In the genomic region with DNA sequence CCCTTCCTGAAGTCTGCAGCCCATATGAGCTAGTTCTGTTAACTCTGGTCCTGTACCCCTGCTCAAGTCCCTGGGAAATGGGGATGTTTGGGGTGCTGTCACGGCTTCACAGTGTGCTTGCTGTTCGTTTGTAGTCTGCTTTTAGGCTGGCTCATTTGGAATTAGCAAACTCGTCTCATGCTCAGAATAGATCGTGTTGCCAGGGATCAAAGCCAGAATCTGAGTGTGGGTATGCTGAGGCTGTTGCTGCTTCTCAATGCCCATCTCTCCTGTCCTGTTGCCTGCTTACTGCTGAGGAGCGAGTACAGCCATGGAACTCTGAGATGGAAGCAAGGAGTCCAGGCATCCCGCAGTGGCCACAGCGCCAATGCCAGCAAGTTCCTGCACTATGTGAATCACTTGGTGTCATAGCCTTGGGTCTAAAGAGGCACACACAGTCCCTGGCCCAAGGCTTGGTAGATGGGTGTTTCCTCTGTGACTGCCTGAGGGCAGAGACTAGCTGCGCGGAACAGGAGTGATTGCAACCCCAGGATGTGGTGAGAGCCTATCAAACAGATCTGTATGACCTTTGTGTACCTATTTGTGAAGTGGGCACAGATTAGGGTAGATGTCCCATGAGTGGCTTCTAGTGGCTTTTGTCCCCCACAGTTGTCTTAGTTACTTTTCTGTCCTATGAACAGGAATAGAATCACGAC, we compare ENCODE assay signal across 16 mouse cellular contexts. TPM values are rescaled to one million over a fixed set of nuclear protein-coding genes. Genes with fewer than 3 reads are reported as not detected.
DNase-seq lines count a peak whose midpoint lies in the region; ATAC-seq lines count a peak whose summit lies in the region.
"Had no signal": no experiment of that assay in that cellular context is flagged by ENCODE, and none has a peak within 500 bp of the region (broad histone marks: within the 10 kb centered on the region; RNA-seq: fewer than 3 reads in every experiment).

No protein-coding gene starts in this region.

- DNase-seq in adrenal gland, adult 2 months: peak; percentile 66
- DNase-seq in adrenal gland, adult 8-10 months: no peak
- peak; percentile 67 for DNase-seq in layer of hippocampus, adult 9-11 months
- no peak for DNase-seq in layer of hippocampus, postnatal 36 days
- DNase-seq in CD4-positive helper T cell, adult 2 months (ENCODE audit: low read depth, low spot score): peak; percentile 85
- peak; percentile 90 for DNase-seq in induced T-regulatory cell, adult 2 months (ENCODE audit: low read depth)
- DNase-seq: heart, adult 2 months; heart, postnatal 14 days; liver, postnatal 0 days; right cerebral cortex, adult 18-20 months had no signal

- no peak overlapping the region for H3K4me3 ChIP-seq in kidney, embryonic 14.5 days (ENCODE audit: low read length)
- H3K4me3 ChIP-seq in heart, embryonic 11.5 days (ENCODE audit: low read depth, low read length): no peak overlapping the region
- H3K4me3 ChIP-seq: embryonic facial prominence, embryonic 13.5 days; heart, adult 2 months; limb, embryonic 12.5 days had no signal

- H3K4me1 ChIP-seq in kidney, embryonic 14.5 days (ENCODE audit: control insufficient read depth, insufficient read depth, low read length): peaks cover 19% of the 10 kb centered on the region
- peaks cover 17% of the 10 kb centered on the region for H3K4me1 ChIP-seq in heart, embryonic 11.5 days (ENCODE audit: control insufficient read depth, insufficient read depth, low read length)

- no peak overlapping the region for H3K9ac ChIP-seq in kidney, embryonic 14.5 days (ENCODE audit: low read depth, low read length)
- H3K9ac ChIP-seq in heart, embryonic 11.5 days (ENCODE audit: low read depth, low read length): no peak overlapping the region
- H3K9ac ChIP-seq: embryonic facial prominence, embryonic 13.5 days; limb, embryonic 12.5 days; liver, postnatal 0 days had no signal

- H3K36me3 ChIP-seq in kidney, embryonic 14.5 days (ENCODE audit: control insufficient read depth, insufficient read depth, low read length): no peaks in the 10 kb centered on the region
- no peaks in the 10 kb centered on the region for H3K36me3 ChIP-seq in heart, embryonic 11.5 days (ENCODE audit: control insufficient read depth, insufficient read depth, low read length)

- no peak overlapping the region for H3K4me2 ChIP-seq in kidney, embryonic 14.5 days (replicated peaks; ENCODE audit: low read depth, low read length)
- no peak overlapping the region for H3K4me2 ChIP-seq in heart, embryonic 11.5 days
- H3K4me2 ChIP-seq: embryonic facial prominence, embryonic 13.5 days; limb, embryonic 12.5 days had no signal

- 90% methylated on average over 10 of the region's 10 CpGs for WGBS in kidney, embryonic 14.5 days
- WGBS in heart, embryonic 11.5 days (ENCODE audit: insufficient replicate concordance): 88% methylated on average over 10 of the region's 10 CpGs

- no peaks in the 10 kb centered on the region for H3K27me3 ChIP-seq in kidney, embryonic 14.5 days (ENCODE audit: control insufficient read depth, insufficient read depth, low read length)
- no peaks in the 10 kb centered on the region for H3K27me3 ChIP-seq in heart, embryonic 11.5 days (ENCODE audit: control insufficient read depth, insufficient read depth, low read length)
- H3K27me3 ChIP-seq: embryonic facial prominence, embryonic 13.5 days; limb, embryonic 12.5 days had no signal

- no peak for ATAC-seq in kidney, embryonic 14.5 days (ENCODE audit: low FRiP score, low TSS enrichment)
- ATAC-seq in heart, embryonic 11.5 days (replicated peaks; ENCODE audit: insufficient number of reproducible peaks, low FRiP score, low TSS enrichment): no peak
- ATAC-seq: hindbrain, postnatal 0 days; liver, postnatal 0 days had no signal

- no peaks in the 10 kb centered on the region for H3K9me3 ChIP-seq in kidney, embryonic 14.5 days (ENCODE audit: control insufficient read depth, low read length)
- no peaks in the 10 kb centered on the region for H3K9me3 ChIP-seq in heart, embryonic 11.5 days (replicated peaks; ENCODE audit: control insufficient read depth, low read length)
- H3K9me3 ChIP-seq: embryonic facial prominence, embryonic 13.5 days; limb, embryonic 12.5 days had no signal

- no peak overlapping the region for H3K27ac ChIP-seq in kidney, embryonic 14.5 days (ENCODE audit: low read depth, low read length)
- H3K27ac ChIP-seq in heart, embryonic 11.5 days (ENCODE audit: low read depth, low read length): no peak overlapping the region
- H3K27ac ChIP-seq: embryonic facial prominence, embryonic 13.5 days; heart, adult 2 months; hindbrain, postnatal 0 days; limb, embryonic 12.5 days; macrophage had no signal

RNA-seq across cellular contexts. Expression of a gene that starts 44.3 kb away (rescaled TPM):
- total RNA-seq in adrenal gland, adult 2 months (2021): 10 to 100 TPM; 46.9 to 64.0 TPM
- 11.1 and 11.4 TPM in 2 replicates for polyA plus RNA-seq in adrenal gland, adult 2 months (2012; rRNA removed)
- 10 to 100 TPM; 47.0 to 66.5 (median 54.4) TPM for total RNA-seq in adrenal gland, adult 8-10 months (2022)
- 10 to 100 TPM; 32.6 to 45.9 TPM for total RNA-seq in layer of hippocampus, postnatal 36 days (2021)
- polyA plus RNA-seq in kidney, embryonic 14.5 days (2014; fragmentation: Nextera tagmentation; extraction: Ambion mirVana): 41.6 and 57.7 TPM in 2 replicates
- 63.2 and 72.3 TPM in 2 replicates for polyA plus RNA-seq in heart, embryonic 11.5 days (2014; fragmentation: Nextera tagmentation; extraction: Ambion mirVana)

Comparison
In these comparisons a context has a peak if more than half of its experiments do, and no peak if none do; other contexts are left out.
1. DNase-seq: peak in adrenal gland, adult 2 months (single experiment), layer of hippocampus, adult 9-11 months (single experiment), CD4-positive helper T cell, adult 2 months (single experiment) and induced T-regulatory cell, adult 2 months (single experiment); none in adrenal gland, adult 8-10 months (single experiment) and layer of hippocampus, postnatal 36 days (0 of 2).